Mouse (Mus musculus) megakaryocyte, embryonic 14.5 days (primary cell): ENCODE data around the gene Hbb-bs.

Source experiments
- FLI1 ChIP-seq: IDR thresholded peaks from 2 replicates; pipeline ENCODE4 v1.6.1; 2012; ENCODE audit warnings: low read length, inconsistent platforms, mixed read lengths
- GATA1 ChIP-seq: IDR thresholded peaks from 3 replicates; pipeline ENCODE4 v1.6.1; 2012; ENCODE audit warnings: mixed read lengths, low read length, inconsistent platforms, borderline replicate concordance

GRCm38 (mm10) chr7:103843034-103843433, 15.1 kb upstream of the Hbb-bs start, which contains the start of gene Hbb-bh1:
- TF ChIP-seq GATA1 (no peak), FLI1 (no peak)
